Mouse (Mus musculus): ENCODE results near the gene Tmem268. TPM values are rescaled to one million over a fixed set of nuclear protein-coding genes. Genes with fewer than 3 reads are reported as not detected.

The Tmem268 gene
- polyA plus RNA-seq, 1 experiment from 2014 or later, result 11.6 TPM

DNA sequence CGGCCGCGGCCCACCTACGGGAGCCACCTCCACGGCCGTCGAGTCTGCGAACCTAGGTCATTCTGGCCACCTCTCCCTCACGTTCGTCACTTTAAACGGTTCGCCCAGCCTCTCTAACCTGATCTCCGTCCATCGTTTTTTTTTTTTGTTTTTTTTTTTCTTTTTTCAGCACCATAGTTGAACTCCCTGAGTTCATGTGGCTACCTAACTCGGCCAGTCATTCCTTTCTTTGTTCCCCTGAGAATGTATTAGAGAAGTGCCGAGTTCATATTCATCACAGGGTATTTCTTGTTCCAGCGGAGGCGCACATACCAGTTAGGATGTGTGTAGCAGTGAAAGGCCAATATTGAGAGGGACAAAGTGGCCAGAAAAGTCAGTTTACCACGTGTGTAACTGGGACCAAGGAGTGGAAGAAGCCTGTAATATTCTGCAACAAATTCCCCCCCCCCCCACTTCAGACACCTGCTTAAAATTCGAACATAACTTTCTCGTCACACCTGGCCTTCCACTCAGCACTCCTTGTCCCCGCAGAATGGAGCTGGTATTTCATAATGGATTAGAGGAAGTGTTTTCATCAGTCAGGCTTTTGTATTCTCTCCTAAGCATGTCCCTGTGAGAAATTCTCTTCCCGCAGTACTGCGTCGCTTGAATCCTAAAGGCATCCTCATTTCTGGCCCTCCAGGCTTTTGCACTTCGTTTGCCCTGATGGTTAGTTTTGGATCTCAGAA lies 13.2 kb upstream of the Tmem268 start:
- Histone ChIP-seq H3K36me3 (ENCODE audit: insufficient read depth, low read length) (no peaks in the 10 kb centered on the region), H3K27me3 (replicated peaks; ENCODE audit: insufficient read depth, low read length) (no peaks in the 10 kb centered on the region), H3K9me3 (ENCODE audit: low read length) (no peaks in the 10 kb centered on the region), H3K4me2 (replicated peaks; ENCODE audit: low read depth, low read length) (peak overlapping the region; percentile 73), H3K27ac (ENCODE audit: low read length) (peak overlapping the region; percentile 90), H3K4me3 (ENCODE audit: low read depth, low read length) (peak overlapping the region; percentile 86), H3K9ac (replicated peaks; ENCODE audit: low read depth) (peak overlapping the region; percentile 94), H3K4me1 (ENCODE audit: insufficient read depth, low read depth, low read length) (peaks cover 9% of the 10 kb centered on the region)
- ATAC-seq, result peak; percentile 30
- DNase-seq (ENCODE audit: low spot score), result peak; percentile 88
- peak; percentile 86 for TF ChIP-seq EP300 (IDR thresholded peaks at IDR 0.05)
- no peak for TF ChIP-seq CTCF (IDR thresholded peaks at IDR 0.05)
- WGBS, result 7% methylated on average over 26 of the region's 26 CpGs

DNA sequence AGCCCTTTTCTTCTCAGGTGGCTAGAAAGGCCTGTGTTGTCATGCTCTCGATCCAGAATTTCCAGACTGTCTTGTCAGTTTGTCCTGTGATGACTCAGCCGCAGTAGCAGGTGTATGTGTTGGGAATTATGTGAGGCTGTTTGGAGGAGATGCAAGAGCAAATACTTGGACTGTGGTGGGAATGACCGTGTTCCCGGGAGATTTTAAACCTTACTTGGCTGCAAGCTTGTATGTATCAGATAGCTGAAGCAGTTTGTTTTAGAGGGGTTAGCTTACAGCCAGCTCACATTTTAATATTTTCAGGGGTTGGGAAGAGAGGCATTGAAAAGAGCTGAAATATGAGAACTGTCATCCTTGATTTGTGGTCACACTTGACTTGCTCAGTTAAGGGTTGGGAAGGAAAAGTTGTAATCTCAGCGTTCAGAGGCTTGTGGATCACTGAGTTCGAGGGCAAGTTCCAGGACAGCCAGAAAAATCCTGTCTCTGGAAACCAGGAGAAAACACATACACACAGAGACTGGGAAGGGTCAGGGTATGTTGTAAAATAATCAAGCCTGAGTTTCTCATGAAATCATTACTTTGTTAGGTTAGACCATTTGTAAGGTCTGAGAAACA lies 12.0 kb upstream of the Tmem268 start:
- H3K36me3 ChIP-seq (ENCODE audit: insufficient read depth, low read length), result peaks cover 8% of the 10 kb centered on the region
- 47% methylated on average over 6 of the region's 6 CpGs for WGBS
- H3K4me2 ChIP-seq (replicated peaks; ENCODE audit: low read depth, low read length), result peak overlapping the region; percentile 73
- no peak for TF ChIP-seq EP300 (IDR thresholded peaks at IDR 0.05)
- TF ChIP-seq CTCF (IDR thresholded peaks at IDR 0.05), result no peak
- H3K9me3 ChIP-seq (ENCODE audit: low read length), result no peaks in the 10 kb centered on the region
- H3K4me3 ChIP-seq (ENCODE audit: low read depth, low read length), result peak overlapping the region; percentile 86; the same call in 1 of the 2 replicates
- peak overlapping the region; percentile 90 for H3K27ac ChIP-seq (ENCODE audit: low read length)
- 0 out of 2 replicates have a peak overlapping the region, but pooled peaks have one; percentile 3 for H3K9ac ChIP-seq (replicated peaks; ENCODE audit: low read depth)
- ATAC-seq, result no peak
- H3K4me1 ChIP-seq (ENCODE audit: insufficient read depth, low read depth, low read length), result peaks cover 9% of the 10 kb centered on the region
- no peaks in the 10 kb centered on the region for H3K27me3 ChIP-seq (replicated peaks; ENCODE audit: insufficient read depth, low read length)
- DNase-seq (ENCODE audit: low spot score), result peak; percentile 33

DNA sequence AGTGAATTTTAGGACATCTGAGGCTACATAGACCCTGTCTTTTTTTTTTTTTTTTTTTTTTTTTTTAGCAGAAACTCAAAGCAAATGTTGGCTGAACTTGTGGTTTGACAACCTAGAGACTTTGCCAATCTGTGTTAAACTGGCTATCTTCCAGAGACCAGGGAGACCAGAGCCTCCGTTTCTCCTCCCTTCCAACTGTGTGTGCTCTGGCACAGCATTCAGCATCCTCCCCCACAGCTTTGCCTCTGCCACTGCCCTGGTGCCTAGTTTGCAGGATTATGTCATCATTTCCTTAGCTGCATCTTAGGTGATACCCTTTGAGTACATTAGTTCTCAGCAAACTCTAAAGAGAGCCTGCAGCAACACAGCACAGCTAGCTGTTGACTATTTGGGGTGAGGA lies 10.8 kb upstream of the Tmem268 start:
- H3K9ac ChIP-seq (replicated peaks; ENCODE audit: low read depth), result no peak overlapping the region
- H3K9me3 ChIP-seq (ENCODE audit: low read length), result no peaks in the 10 kb centered on the region
- no peak overlapping the region for H3K4me3 ChIP-seq (ENCODE audit: low read depth, low read length)
- TF ChIP-seq EP300 (IDR thresholded peaks at IDR 0.05) (no peak), CTCF (IDR thresholded peaks at IDR 0.05) (no peak)
- H3K27ac ChIP-seq (ENCODE audit: low read length), result 0 out of 2 replicates have a peak overlapping the region, but pooled peaks have one; percentile 6
- no peak overlapping the region for H3K4me2 ChIP-seq (replicated peaks; ENCODE audit: low read depth, low read length)
- DNase-seq (ENCODE audit: low spot score) (no peak), ATAC-seq (no peak)
- 21% methylated on average over 1 of the region's 1 CpGs for WGBS
- H3K27me3 ChIP-seq (replicated peaks; ENCODE audit: insufficient read depth, low read length), result no peaks in the 10 kb centered on the region
- H3K36me3 ChIP-seq (ENCODE audit: insufficient read depth, low read length), result peaks cover 20% of the 10 kb centered on the region
- H3K4me1 ChIP-seq (ENCODE audit: insufficient read depth, low read depth, low read length), result peaks cover 9% of the 10 kb centered on the region

DNA sequence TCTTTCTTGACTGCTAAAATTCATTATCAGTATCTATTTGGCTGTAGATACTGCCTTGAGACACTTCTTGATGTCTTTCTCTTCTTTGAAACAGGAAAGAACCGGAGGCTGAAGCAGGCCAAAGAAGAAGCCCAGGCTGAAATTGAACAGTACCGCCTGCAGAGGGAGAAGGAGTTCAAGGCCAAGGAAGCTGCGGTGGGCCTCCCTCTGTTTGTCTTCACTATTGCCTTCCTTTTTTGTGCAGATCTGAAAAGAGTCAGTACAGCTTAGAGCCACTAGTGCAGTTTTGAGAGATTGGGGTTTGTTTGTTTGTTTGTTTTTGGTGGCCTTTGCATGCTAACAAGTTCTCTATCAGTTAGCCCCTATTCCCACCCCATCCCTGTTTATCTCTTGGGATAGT lies 10.1 kb upstream of the Tmem268 start:
- DNase-seq (ENCODE audit: low spot score), result no peak
- Histone ChIP-seq H3K36me3 (ENCODE audit: insufficient read depth, low read length) (peaks cover 22% of the 10 kb centered on the region), H3K4me1 (ENCODE audit: insufficient read depth, low read depth, low read length) (peaks cover 9% of the 10 kb centered on the region), H3K27me3 (replicated peaks; ENCODE audit: insufficient read depth, low read length) (no peaks in the 10 kb centered on the region), H3K4me3 (ENCODE audit: low read depth, low read length) (no peak overlapping the region), H3K9ac (replicated peaks; ENCODE audit: low read depth) (no peak overlapping the region), H3K27ac (ENCODE audit: low read length) (no peak overlapping the region), H3K9me3 (ENCODE audit: low read length) (no peaks in the 10 kb centered on the region), H3K4me2 (replicated peaks; ENCODE audit: low read depth, low read length) (no peak overlapping the region)
- ATAC-seq, result no peak
- WGBS, result 67% methylated on average over 3 of the region's 3 CpGs
- TF ChIP-seq CTCF (IDR thresholded peaks at IDR 0.05), result 0 out of 2 replicates have a peak, but pooled peaks have one; percentile 16
- no peak for TF ChIP-seq EP300 (IDR thresholded peaks at IDR 0.05)

DNA sequence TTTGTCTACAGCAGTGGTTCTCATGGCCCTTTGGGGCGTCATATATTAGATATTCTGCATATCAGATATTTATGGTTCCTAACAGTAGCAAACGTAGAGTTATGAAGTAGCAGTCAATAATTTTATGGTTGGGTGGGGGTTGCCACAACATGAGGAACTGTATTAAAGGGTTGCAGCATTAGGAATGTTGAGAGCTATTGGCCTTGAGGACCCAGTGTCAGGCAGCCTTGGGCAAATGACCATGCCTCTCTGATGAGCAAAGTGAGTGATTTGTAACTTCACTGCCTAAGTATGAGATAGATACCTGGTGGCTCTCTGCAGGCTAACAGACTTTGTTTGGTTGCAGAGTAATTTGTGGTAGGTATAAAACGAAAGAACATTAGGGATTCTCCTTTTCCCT lies 7.7 kb upstream of the Tmem268 start:
- TF ChIP-seq CTCF (IDR thresholded peaks at IDR 0.05), result no peak
- TF ChIP-seq EP300 (IDR thresholded peaks at IDR 0.05), result no peak
- Histone ChIP-seq H3K4me2 (replicated peaks; ENCODE audit: low read depth, low read length) (no peak overlapping the region), H3K27ac (ENCODE audit: low read length) (no peak overlapping the region), H3K27me3 (replicated peaks; ENCODE audit: insufficient read depth, low read length) (no peaks in the 10 kb centered on the region), H3K36me3 (ENCODE audit: insufficient read depth, low read length) (peaks cover 22% of the 10 kb centered on the region), H3K9ac (replicated peaks; ENCODE audit: low read depth) (no peak overlapping the region), H3K4me3 (ENCODE audit: low read depth, low read length) (no peak overlapping the region), H3K9me3 (ENCODE audit: low read length) (no peaks in the 10 kb centered on the region), H3K4me1 (ENCODE audit: insufficient read depth, low read depth, low read length) (peaks cover 10% of the 10 kb centered on the region)
- DNase-seq (ENCODE audit: low spot score) (no peak), ATAC-seq (no peak)
- 94% methylated on average over 3 of the region's 3 CpGs for WGBS

DNA sequence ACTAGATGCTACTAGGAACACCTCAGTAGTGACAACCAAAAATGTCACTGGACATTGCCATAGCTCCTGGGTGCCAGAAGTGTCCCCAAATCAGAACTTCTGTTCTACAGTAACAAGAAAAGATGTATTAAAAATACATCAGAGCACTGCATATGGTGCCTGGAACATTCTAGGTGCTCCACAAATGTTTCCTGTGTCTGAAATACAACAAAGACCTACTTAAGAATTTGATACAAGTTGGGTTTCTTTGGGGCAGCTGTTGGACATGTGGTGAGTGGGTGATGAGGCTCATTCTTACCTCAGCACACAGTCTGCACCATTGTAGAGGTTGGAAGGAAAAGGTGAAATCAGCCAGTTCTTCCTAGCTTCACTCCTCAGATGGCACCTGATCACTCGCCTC lies 5.7 kb upstream of the Tmem268 start:
- WGBS, result 91% methylated on average over 1 of the region's 1 CpGs
- no peak for ATAC-seq
- TF ChIP-seq EP300 (IDR thresholded peaks at IDR 0.05) (no peak), CTCF (IDR thresholded peaks at IDR 0.05) (no peak)
- Histone ChIP-seq H3K27me3 (replicated peaks; ENCODE audit: insufficient read depth, low read length) (no peaks in the 10 kb centered on the region), H3K9ac (replicated peaks; ENCODE audit: low read depth) (no peak overlapping the region), H3K36me3 (ENCODE audit: insufficient read depth, low read length) (peaks cover 22% of the 10 kb centered on the region), H3K9me3 (ENCODE audit: low read length) (no peaks in the 10 kb centered on the region), H3K4me1 (ENCODE audit: insufficient read depth, low read depth, low read length) (peaks cover 13% of the 10 kb centered on the region), H3K4me3 (ENCODE audit: low read depth, low read length) (no peak overlapping the region), H3K27ac (ENCODE audit: low read length) (no peak overlapping the region), H3K4me2 (replicated peaks; ENCODE audit: low read depth, low read length) (no peak overlapping the region)
- no peak for DNase-seq (ENCODE audit: low spot score)

Measured in lung, postnatal 0 days (tissue).